Mouse (Mus musculus): ENCODE measurements at regions not wholly inside any gene's neighbourhood (a gene's known extent, or its start where the extent isn't known, plus 50 kb on each side); places are given as distances from the start of the nearest gene placed in this dataset.
A peak's percentile ranks its signal among the peaks of the same experiment; 100 is the strongest.

- Histone ChIP-seq H3K9ac (ENCODE audit: insufficient read depth, low read depth) (no peak overlapping the region), H3K79me2 (replicated peaks; ENCODE audit: control insufficient read depth, extremely low read depth, insufficient read depth, poor library complexity, severe bottlenecking) (no peaks in the 10 kb centered on the region), H3K27ac (ENCODE audit: insufficient read depth, low read depth) (no peak overlapping the region), H3K4me3 (replicated peaks in 1 of 3; ENCODE audit: low read depth in 2 of 3, low read length in 2 of 3, poor library complexity in 1 of 3) (no peak overlapping the region), H3K9me3 (replicated peaks; ENCODE audit: low read length) (peaks cover 2% of the 10 kb centered on the region), H3K27me3 (replicated peaks) (no peaks in the 10 kb centered on the region), H3K36me3 (replicated peaks in 1 of 2; ENCODE audit: control insufficient read depth in 1 of 2, insufficient read depth in 1 of 2, low read length in 1 of 2) (no peaks in the 10 kb centered on the region), H3K4me1 (ENCODE audit: control insufficient read depth in 1 of 2, insufficient read depth in 2 of 2) (no peaks in the 10 kb centered on the region), H3K4me2 (ENCODE audit: insufficient read depth, low read depth, poor library complexity, severe bottlenecking) (no peak overlapping the region)
- dilution Hi-C loops (cut with MboI; ENCODE audit: extremely low pct_ligation_motif_present, extremely low pct_unique_long_range_greater_than_20kb, low sequenced_read_pairs) (no loop called here), in situ Hi-C loops (cut with MboI; ENCODE audit: low pct_ligation_motif_present, low pct_unique_long_range_greater_than_20kb, low sequenced_read_pairs) (no loop called here)
- TF ChIP-seq SMC3 (IDR thresholded peaks at IDR 0.05; ENCODE audit: low read depth, low read length) (peak; percentile 16; the same call in 1 of the 2 replicates), TBP (conservative IDR thresholded peaks at IDR 0.05; ENCODE audit: low read depth, low read length) (no peak), CTCF (conservative IDR thresholded peaks at IDR 0.05 in 1 of 2, IDR thresholded peaks at IDR 0.05 in 1 of 2; ENCODE audit: low read depth in 2 of 2, low read length in 2 of 2) (peak in 1 of 2 experiments; percentile 43; a peak in 3 of 4 replicates), EP300 (IDR thresholded peaks at IDR 0.05; ENCODE audit: low read length) (no peak), E2F4 (IDR thresholded peaks at IDR 0.05; ENCODE audit: insufficient replicate concordance, low read depth, low read length) (no peak), HCFC1 (IDR thresholded peaks at IDR 0.05; ENCODE audit: low read depth, low read length) (no peak), RCOR1 (conservative IDR thresholded peaks at IDR 0.05; ENCODE audit: low read depth, low read length) (no peak), MYC (IDR thresholded peaks at IDR 0.05; ENCODE audit: low read depth, low read length) (no peak), KAT2A (IDR thresholded peaks at IDR 0.05; ENCODE audit: insufficient replicate concordance, low read length) (no peak), ETS1 (conservative IDR thresholded peaks at IDR 0.05; ENCODE audit: low read depth, low read length) (no peak), POLR2A (IDR thresholded peaks at IDR 0.05; ENCODE audit: low read depth, low read length) (no peak), PAX5 (IDR thresholded peaks at IDR 0.05; ENCODE audit: low read length) (no peak), UBTF (IDR thresholded peaks at IDR 0.05; ENCODE audit: low read depth, low read length) (no peak), SIN3A (IDR thresholded peaks at IDR 0.05; ENCODE audit: low read length) (no peak), RAD21 (IDR thresholded peaks at IDR 0.05; ENCODE audit: low read depth, low read length) (peak; percentile 16), MAFK (IDR thresholded peaks at IDR 0.05; ENCODE audit: insufficient replicate concordance, low read length) (no peak), POLR2AphosphoS2 (IDR thresholded peaks at IDR 0.05; ENCODE audit: low read depth, low read length) (no peak), NELFE (IDR thresholded peaks at IDR 0.05; ENCODE audit: low read depth, low read length) (no peak), ELF1 (IDR thresholded peaks at IDR 0.05; ENCODE audit: low read depth, low read length) (no peak), BHLHE40 (IDR thresholded peaks at IDR 0.05; ENCODE audit: low read depth, low read length) (no peak), CHD1 (IDR thresholded peaks at IDR 0.05; ENCODE audit: low read depth, low read length) (no peak), USF2 (conservative IDR thresholded peaks at IDR 0.05; ENCODE audit: low read depth, low read length) (no peak)
- DNase-seq (ENCODE audit: extremely low read depth), result peak; percentile 7
Observed at GRCm38 (mm10) chr10:91528305-91528704, 347.2 kb upstream of the Tmpo start.

DNA sequence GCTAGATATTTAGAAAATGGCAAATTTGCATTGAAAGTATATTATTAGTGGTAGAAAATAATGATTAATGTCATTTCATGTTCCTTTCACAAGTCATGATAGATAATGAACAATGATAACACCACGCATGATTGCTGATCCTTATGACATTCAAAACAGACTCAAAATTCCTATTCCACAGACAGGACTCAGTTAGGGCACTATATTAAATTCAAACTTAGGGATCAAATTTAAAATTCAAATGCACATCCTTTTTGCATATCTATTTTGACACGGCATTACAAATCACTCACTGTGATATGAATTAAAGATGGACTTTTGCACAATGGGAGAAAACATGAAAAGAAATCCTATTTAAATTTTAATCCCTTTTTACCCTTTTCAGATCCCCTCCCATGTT lies 340.1 kb upstream of the Tmpo start:
- in situ Hi-C loops (cut with MboI; ENCODE audit: low pct_ligation_motif_present, low pct_unique_long_range_greater_than_20kb, low sequenced_read_pairs), result no loop called here

More for the DNA sequence above, 340.1 kb upstream of the Tmpo start:
- Histone ChIP-seq H3K36me3 (replicated peaks in 1 of 2; ENCODE audit: control insufficient read depth in 1 of 2, insufficient read depth in 1 of 2, low read length in 1 of 2) (no peaks in the 10 kb centered on the region), H3K79me2 (replicated peaks; ENCODE audit: control insufficient read depth, extremely low read depth, insufficient read depth, poor library complexity, severe bottlenecking) (no peaks in the 10 kb centered on the region), H3K9ac (ENCODE audit: insufficient read depth, low read depth) (no peak overlapping the region), H3K4me2 (ENCODE audit: insufficient read depth, low read depth, poor library complexity, severe bottlenecking) (no peak overlapping the region), H3K4me3 (replicated peaks in 1 of 3; ENCODE audit: low read depth in 2 of 3, low read length in 2 of 3, poor library complexity in 1 of 3) (no peak overlapping the region), H3K27me3 (replicated peaks) (no peaks in the 10 kb centered on the region), H3K9me3 (replicated peaks; ENCODE audit: low read length) (no peaks in the 10 kb centered on the region), H3K4me1 (ENCODE audit: control insufficient read depth in 1 of 2, insufficient read depth in 2 of 2) (no peaks in the 10 kb centered on the region), H3K27ac (ENCODE audit: insufficient read depth, low read depth) (no peak overlapping the region)
- no peak for DNase-seq (ENCODE audit: extremely low read depth)
- TF ChIP-seq E2F4 (IDR thresholded peaks at IDR 0.05; ENCODE audit: insufficient replicate concordance, low read depth, low read length) (no peak), MAX (IDR thresholded peaks at IDR 0.05; ENCODE audit: low read length) (no peak), RCOR1 (conservative IDR thresholded peaks at IDR 0.05; ENCODE audit: low read depth, low read length) (no peak), CHD2 (IDR thresholded peaks at IDR 0.05; ENCODE audit: low read length) (no peak), MYC (IDR thresholded peaks at IDR 0.05; ENCODE audit: low read depth, low read length) (no peak), USF1 (IDR thresholded peaks at IDR 0.05; ENCODE audit: low read depth, low read length) (no peak)
- dilution Hi-C loops (cut with MboI; ENCODE audit: extremely low pct_ligation_motif_present, extremely low pct_unique_long_range_greater_than_20kb, low sequenced_read_pairs), result no loop called here
